Mouse (Mus musculus) megakaryocyte-erythroid progenitor cell, adult 5-6 weeks (primary cell): ENCODE measurements around the gene Resf1. TPM values are rescaled to one million over a fixed set of nuclear protein-coding genes. Genes with fewer than 3 reads are reported as not detected.
A peak's percentile ranks its signal among the peaks of the same experiment; 100 is the strongest.
"Not testable (repeated sequence)": the region's sequence is repeated elsewhere in the genome, so short reads cannot be mapped to it uniquely, and the experiment has no call there.

Experiments used
- ATAC-seq: replicated peaks from 2 replicates; pipeline ENCODE4 v1.8.0; 2016; ENCODE audit warnings: mild to moderate bottlenecking, inconsistent platforms; ENCODE audit not compliant: severe bottlenecking, poor library complexity, low FRiP score, low TSS enrichment
- total RNA-seq, 2 experiments: library from RNA; stranded (forward) in 1 of 2; stranded (reverse) in 1 of 2; fragments of 200-1000, 215-1000 nt in 1 of 2; fragments of >200 nt in 1 of 2; fragmentation: Nextera tagmentation in 1 of 2; gene quantifications; 2 replicates each; pipeline ENCODE4 v1.2.3; 2014 to 2017

The Resf1 gene
- total RNA-seq, 2 experiments from 2014 or later = 71.6 to 72.8 TPM

DNA sequence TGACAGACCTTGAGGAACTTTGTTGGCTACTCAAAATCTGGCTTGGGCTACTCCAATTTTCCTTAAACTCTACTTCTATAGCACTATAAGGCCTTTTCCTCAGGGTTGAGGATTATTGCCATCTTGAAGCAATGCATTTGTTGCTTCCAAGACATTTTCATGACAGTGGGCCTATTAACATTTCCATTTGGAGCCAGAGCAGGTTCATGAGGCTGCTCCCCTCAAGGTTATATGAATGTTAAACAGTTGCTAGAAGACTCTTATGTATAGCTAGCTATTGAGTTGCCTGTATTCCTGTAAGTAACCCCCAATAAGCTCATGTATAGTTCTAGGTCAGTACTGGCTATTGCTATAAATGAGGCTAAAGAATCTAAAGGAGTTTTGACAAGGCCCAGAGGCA lies 28.8 kb downstream of the Resf1 start:
- 0 out of 2 replicates have a peak, but pooled peaks have one; percentile 3 for ATAC-seq

DNA sequence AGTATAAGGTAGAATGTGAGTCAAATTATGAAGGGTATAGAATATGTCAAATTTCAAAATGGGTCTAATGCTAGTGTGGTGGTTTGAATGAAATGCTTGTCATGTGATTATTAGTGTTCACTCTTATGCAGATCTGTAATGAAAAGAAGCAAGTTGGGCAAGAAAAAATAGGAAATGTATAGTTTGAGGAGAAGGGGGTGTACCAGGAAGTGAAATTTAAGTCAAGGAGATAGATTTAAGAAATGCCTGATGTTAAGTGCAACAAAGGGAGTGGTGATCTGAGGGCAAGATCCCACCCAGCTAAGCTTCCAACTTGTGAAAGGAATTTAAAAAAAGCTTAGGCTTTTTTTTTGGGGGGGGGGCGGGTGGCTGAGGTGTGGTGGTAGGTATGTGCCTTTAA lies 29.4 kb downstream of the Resf1 start:
- no peak for ATAC-seq

DNA sequence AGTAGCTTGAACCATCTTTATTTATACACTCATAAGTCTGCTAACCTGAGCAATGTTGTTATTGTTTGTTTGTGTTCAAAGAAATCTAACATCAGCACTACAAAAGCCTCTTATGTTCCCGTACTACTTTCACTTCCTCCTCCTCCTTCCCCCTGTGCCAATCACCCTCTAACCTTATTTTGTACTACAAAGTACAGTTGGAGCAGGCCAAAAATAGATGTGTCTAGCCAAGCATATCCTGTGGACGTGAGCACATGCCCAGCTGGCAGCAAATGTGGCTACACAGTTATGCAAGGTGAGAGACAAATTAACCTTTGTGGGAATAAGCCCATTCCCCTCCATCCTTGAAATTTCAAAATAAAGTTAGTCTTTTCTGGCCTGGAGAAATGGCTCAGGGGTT lies 34.6 kb downstream of the Resf1 start:
- ATAC-seq = no peak

DNA sequence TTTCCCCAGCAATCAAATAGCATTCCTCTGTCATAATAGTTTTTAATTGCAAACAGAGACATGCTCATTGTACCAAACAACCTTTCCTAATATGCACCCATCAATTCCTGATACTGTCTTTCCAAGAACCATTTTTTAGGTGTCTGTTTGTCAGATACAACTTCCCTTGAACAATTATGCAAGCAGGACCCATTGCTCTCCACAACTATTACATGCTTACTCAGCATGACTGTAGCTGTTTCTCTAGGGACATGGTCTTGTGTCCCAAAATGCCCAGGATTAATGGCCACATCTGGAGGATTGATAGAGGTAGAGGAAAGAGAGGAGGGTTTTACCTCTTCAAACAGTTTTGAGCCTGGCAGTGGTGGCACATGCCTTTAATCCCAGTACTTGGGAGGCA lies 35.2 kb downstream of the Resf1 start:
- ATAC-seq = no peak

DNA sequence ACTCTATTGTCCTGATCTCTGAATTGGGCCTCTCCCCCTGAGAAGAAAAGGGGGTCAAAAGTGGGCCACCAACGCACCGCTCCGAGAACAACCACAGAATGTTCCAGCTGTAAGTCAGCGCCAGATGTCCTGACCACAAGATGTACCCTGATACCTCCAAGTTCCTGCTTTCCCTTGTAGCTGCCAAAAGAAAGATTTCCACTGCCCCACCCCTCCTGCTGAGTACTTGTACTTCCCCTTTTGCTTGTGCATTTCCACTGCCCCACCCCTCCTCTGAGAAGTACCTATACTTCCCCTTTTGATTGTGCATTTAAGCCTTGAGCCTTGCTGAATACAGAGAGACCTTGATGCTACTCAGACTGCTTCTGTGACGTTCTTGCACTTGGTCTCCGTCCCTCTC lies 39.0 kb downstream of the Resf1 start:
- ATAC-seq = not testable (repeated sequence)

DNA sequence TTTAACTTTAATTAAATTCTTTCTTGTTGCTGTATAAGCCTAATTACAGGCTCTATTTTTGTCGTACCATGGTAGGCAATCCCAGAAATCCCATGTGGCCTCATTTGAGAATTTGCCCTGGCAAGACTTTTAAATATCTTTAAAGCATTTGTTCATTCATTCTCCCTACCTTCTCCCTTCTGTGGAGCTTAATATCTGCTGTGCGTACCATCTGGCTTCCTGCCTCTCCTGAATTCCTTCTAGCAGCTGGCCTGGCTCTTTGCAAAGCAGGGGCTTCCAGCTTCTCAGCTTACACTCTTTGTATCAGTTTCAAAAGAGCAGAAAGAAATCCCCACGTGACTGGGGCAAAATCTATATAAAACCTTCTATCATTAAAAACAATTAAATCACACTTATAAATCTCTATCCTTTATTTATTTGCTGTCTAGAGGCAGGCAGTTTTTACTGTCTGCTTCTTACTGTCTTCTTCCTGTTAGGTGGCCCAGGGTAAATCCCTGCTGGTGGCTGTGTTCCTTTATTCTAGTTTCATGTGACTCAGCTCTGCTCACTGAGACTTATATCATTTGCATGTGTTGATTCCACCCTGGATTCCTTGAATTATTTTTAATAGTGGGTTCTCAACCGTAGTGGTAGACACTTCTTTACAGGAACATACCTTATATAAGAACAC lies 45.7 kb downstream of the Resf1 start:
- no peak for ATAC-seq

DNA sequence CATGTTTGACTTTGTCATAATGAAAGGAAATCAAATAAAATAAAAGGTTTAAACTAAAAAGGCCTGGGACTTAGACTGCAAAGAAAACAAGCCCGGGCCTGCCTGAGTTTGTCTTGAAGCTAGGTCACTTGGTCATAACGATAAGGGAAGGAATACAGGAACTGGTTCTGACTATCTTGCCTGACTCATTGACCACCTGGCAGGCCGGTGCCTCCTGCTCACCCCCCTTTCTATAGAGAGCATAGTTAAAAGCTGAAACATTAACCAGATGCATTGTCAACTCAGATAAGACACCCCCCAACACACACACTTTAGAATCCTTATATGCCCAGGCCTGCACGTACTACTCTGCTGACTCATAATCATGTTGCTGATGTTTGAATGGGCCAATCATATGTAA lies 46.6 kb downstream of the Resf1 start:
- peak; percentile 90 for ATAC-seq

DNA sequence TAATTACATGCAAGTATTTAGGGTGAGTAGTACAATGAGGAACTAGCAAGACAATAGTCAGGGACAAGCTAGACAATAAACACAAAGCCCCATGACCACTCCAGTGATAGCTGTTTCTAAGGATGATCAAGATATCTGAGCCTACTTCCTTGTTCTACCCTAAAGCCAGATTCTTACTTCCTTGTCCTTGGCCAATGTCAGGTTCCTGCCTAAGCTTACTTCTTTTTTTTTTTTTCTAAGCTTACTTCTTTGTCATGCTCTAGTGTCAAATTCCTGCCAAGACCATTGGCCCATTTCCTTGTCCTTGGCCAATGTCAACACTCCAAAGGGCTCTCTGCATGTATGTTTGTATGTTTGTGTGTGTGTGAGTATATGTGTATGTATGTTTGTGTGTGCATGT lies 47.9 kb downstream of the Resf1 start:
- no peak for ATAC-seq

DNA sequence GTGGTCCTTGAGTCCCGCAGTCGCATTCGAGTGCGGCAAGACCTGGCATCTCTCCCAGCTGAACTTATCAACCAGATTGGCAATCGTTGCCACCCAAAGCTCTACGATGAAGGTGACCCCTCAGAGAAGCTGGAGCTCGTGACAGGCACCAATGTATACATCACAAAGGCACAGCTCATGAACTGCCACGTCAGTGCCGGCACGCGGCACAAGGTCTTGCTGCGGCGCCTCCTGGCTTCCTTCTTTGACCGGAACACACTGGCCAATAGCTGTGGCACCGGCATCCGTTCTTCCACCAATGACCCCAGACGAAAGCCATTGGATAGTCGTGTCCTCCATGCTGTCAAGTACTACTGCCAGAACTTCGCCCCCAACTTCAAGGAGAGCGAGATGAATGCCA lies 53.3 kb downstream of the Resf1 start:
- not testable (repeated sequence) for ATAC-seq

DNA sequence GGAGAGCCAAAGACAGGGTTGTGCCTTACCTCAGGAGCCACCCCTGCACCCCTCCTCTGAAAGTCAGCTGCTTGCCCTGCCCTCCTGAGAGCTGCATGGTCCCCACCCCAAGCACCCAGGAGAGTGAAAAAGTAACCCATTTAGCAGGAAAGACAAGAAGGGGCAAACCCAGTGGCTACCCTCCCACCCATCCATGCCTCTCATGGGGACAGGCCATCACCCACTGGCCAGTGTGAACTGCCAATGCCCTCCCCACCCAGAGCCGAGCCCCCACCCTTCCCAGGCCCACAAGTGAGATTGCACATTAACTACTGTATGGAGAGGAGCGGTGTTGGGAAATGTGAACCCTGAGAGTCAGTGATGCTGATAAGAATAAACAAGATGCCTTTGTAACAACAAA lies 56.8 kb downstream of the Resf1 start:
- ATAC-seq = not testable (repeated sequence)

DNA sequence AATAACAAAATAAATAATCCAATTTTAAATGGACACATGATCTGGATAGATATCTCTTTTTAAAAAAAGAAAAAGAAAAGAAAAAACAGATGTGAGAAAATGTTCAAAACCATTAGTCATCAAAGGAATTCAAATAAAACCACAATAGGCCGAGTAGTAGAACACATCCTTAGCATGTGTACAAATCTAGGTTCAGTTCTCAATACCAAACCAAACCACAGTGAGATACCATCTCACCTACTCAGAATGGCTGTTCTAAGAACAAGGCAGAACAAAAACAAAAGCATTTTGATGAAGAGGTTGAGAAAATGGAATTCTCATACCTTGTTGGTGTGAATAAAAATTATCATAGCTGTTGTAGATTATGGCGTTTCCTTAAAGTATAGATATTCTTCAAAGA lies 57.2 kb downstream of the Resf1 start:
- no peak for ATAC-seq

DNA sequence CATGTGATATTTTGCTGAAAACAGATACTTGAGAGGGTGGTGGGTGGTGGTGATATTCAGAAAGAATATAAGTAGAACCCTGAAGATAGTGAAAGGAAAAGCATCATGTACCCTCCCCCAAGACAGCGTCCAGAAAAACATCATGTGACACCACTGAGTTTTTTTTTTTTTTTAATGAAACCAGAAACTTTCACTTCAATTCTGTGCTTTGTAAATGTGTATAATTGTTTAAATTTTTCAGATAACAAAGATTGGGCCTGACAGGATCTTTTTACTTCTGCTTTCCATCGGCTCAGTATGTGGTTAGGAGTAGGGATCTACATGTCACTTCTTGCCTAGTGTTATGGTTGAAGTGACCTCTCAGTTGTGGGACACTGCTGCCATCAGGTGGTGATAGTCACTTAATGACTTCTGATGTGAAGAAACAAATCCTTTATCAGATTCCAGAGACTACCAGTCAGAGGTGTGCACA lies 65.8 kb downstream of the Resf1 start:
- peak; percentile 100 for ATAC-seq

DNA sequence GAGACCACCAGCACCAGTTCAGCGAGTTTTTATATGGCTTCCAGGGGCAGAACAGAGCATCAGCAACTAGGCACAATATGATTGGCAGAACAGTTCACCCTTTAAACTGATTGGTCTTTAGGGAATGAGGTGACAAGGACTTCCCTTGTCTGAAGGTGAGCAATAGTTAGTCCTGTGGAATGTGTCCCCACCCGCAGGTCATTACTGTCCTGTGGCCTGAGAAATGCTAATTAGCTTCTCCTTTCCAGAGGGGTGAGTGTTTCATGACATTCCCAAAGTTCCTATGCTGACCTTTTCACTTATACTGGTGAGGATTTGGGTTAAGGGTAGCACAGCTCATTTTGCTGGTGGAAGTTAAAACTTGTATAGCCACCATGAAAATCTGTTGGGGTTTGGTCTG lies 74.3 kb downstream of the Resf1 start:
- no peak for ATAC-seq

Other genes starting within 250 kb of the Resf1 start
- 1.1 and 2.3 TPM in 2 replicates for gene Dennd5b, start 207.7 kb upstream of the Resf1 start, total RNA-seq (2014; fragmentation: Nextera tagmentation)
- 0.19 and 2.2 TPM in 2 replicates for gene Dennd5b, start 207.7 kb upstream of the Resf1 start, total RNA-seq (2017)
- not detected in 2 replicates for gene Gm10203, start 179.2 kb upstream of the Resf1 start, total RNA-seq (2014; fragmentation: Nextera tagmentation)
- gene Gm10203, start 179.2 kb upstream of the Resf1 start, total RNA-seq (2017) = not detected in 2 replicates
- gene Etfbkmt, start 169.6 kb upstream of the Resf1 start, total RNA-seq (2014; fragmentation: Nextera tagmentation) = 15.1 and 18.6 TPM in 2 replicates
- gene Etfbkmt, start 169.6 kb upstream of the Resf1 start, total RNA-seq (2017) = 25.2 and 28.4 TPM in 2 replicates
- 7.7 and 18.7 TPM in 2 replicates for gene Amn1, start 120.7 kb upstream of the Resf1 start, total RNA-seq (2014; fragmentation: Nextera tagmentation)
- 2.6 and 8.6 TPM in 2 replicates for gene Amn1, start 120.7 kb upstream of the Resf1 start, total RNA-seq (2017)
- 12.7 and 18.4 TPM in 2 replicates for gene Bicd1, start 99.5 kb downstream of the Resf1 start, total RNA-seq (2014; fragmentation: Nextera tagmentation)
- gene Bicd1, start 99.5 kb downstream of the Resf1 start, total RNA-seq (2017) = 8.2 and 9.2 TPM in 2 replicates